Mouse (Mus musculus): ENCODE measurements around the gene Fam69b. TPM values are rescaled to one million over a fixed set of nuclear protein-coding genes. Genes with fewer than 3 reads are reported as not detected.

Gene Fam69b
- total RNA-seq, 2 experiments from 2014 or later, result 9.3 to 11.1 TPM

- ATAC-seq (replicated peaks; ENCODE audit: poor library complexity, severe bottlenecking), result peak; percentile 97
Measured at GRCm38 (mm10) chr2:26646643-26647293, 18.5 kb downstream of the Fam69b start.

- no peak for ATAC-seq (replicated peaks; ENCODE audit: poor library complexity, severe bottlenecking)
Measured at GRCm38 (mm10) chr2:26654687-26655086, 26.4 kb downstream of the Fam69b start.

- ATAC-seq (replicated peaks; ENCODE audit: poor library complexity, severe bottlenecking), result no peak
Measured at GRCm38 (mm10) chr2:26657426-26657825, 29.2 kb downstream of the Fam69b start.

- peak; percentile 78 for ATAC-seq (replicated peaks; ENCODE audit: poor library complexity, severe bottlenecking)
Measured at GRCm38 (mm10) chr2:26661143-26661752, 33.0 kb downstream of the Fam69b start.

GRCm38 (mm10) chr2:26661768-26662508 is 33.7 kb downstream of the Fam69b start:
- no peak for ATAC-seq (replicated peaks; ENCODE audit: poor library complexity, severe bottlenecking)

GRCm38 (mm10) chr2:26662509-26662882 is 34.2 kb downstream of the Fam69b start:
- ATAC-seq (replicated peaks; ENCODE audit: poor library complexity, severe bottlenecking), result no peak

GRCm38 (mm10) chr2:26663112-26663511 is 34.9 kb downstream of the Fam69b start:
- ATAC-seq (replicated peaks; ENCODE audit: poor library complexity, severe bottlenecking), result no peak

GRCm38 (mm10) chr2:26663551-26663950 is 35.3 kb downstream of the Fam69b start:
- peak; percentile 72 for ATAC-seq (replicated peaks; ENCODE audit: poor library complexity, severe bottlenecking)

- ATAC-seq (replicated peaks; ENCODE audit: poor library complexity, severe bottlenecking), result peak; percentile 71
Measured at GRCm38 (mm10) chr2:26668746-26669145, 40.5 kb downstream of the Fam69b start.

GRCm38 (mm10) chr2:26671182-26671581 is 42.9 kb downstream of the Fam69b start, which contains the start of gene Lcn4:
TSS of gene Lcn4 (minus strand) at chr2:26671282.
- no peak for ATAC-seq (replicated peaks; ENCODE audit: poor library complexity, severe bottlenecking)

Other genes with a start within 250 kb of the Fam69b start
- 23.4 and 56.4 TPM in 2 replicates for gene Snapc4, start 247.8 kb upstream of the Fam69b start, total RNA-seq (2014; fragmentation: Nextera tagmentation)
- 25.9 and 46.0 TPM in 2 replicates for gene Snapc4, start 247.8 kb upstream of the Fam69b start, total RNA-seq (2017)
- 48.3 and 61.2 TPM in 2 replicates for gene Entr1, start 239.1 kb upstream of the Fam69b start, total RNA-seq (2014; fragmentation: Nextera tagmentation)
- 42.2 and 42.5 TPM in 2 replicates for gene Entr1, start 239.1 kb upstream of the Fam69b start, total RNA-seq (2017)
- 43.7 and 49.2 TPM in 2 replicates for gene Pmpca, start 239.1 kb upstream of the Fam69b start, total RNA-seq (2014; fragmentation: Nextera tagmentation)
- 60.0 and 79.2 TPM in 2 replicates for gene Pmpca, start 239.1 kb upstream of the Fam69b start, total RNA-seq (2017)
- gene Inpp5e, start 219.3 kb upstream of the Fam69b start, total RNA-seq (2014; fragmentation: Nextera tagmentation), result 11.2 and 11.6 TPM in 2 replicates
- gene Inpp5e, start 219.3 kb upstream of the Fam69b start, total RNA-seq (2017), result 4.7 and 6.2 TPM in 2 replicates
- gene Sec16a, start 183.2 kb upstream of the Fam69b start, total RNA-seq (2014; fragmentation: Nextera tagmentation), result 42.3 and 47.0 TPM in 2 replicates
- gene Sec16a, start 183.2 kb upstream of the Fam69b start, total RNA-seq (2017), result 29.8 and 32.5 TPM in 2 replicates
- 19.2 and 22.6 TPM in 2 replicates for gene Notch1, start 111.8 kb upstream of the Fam69b start, total RNA-seq (2014; fragmentation: Nextera tagmentation)
- gene Notch1, start 111.8 kb upstream of the Fam69b start, total RNA-seq (2017), result 8.1 and 8.5 TPM in 2 replicates
- gene Egfl7, start 48.4 kb upstream of the Fam69b start, total RNA-seq (2014; fragmentation: Nextera tagmentation), result 22.7 and 32.6 TPM in 2 replicates
- 9.6 and 20.4 TPM in 2 replicates for gene Egfl7, start 48.4 kb upstream of the Fam69b start, total RNA-seq (2017)
- not detected in 2 replicates for gene Gm20532, start 41.8 kb upstream of the Fam69b start, total RNA-seq (2014; fragmentation: Nextera tagmentation)
- not detected in 2 replicates for gene Gm20532, start 41.8 kb upstream of the Fam69b start, total RNA-seq (2017)
- gene Agpat2, start 24.0 kb upstream of the Fam69b start, total RNA-seq (2014; fragmentation: Nextera tagmentation), result 42.4 and 46.7 TPM in 2 replicates
- gene Agpat2, start 24.0 kb upstream of the Fam69b start, total RNA-seq (2017), result 50.2 and 55.2 TPM in 2 replicates
- gene Lcn4, start 42.8 kb downstream of the Fam69b start, total RNA-seq (2014; fragmentation: Nextera tagmentation), result not detected in 2 replicates
- not detected in 2 replicates for gene Lcn4, start 42.8 kb downstream of the Fam69b start, total RNA-seq (2017)
- gene Abo, start 236.5 kb downstream of the Fam69b start, total RNA-seq (2014; fragmentation: Nextera tagmentation), result not detected in 2 replicates
- gene Abo, start 236.5 kb downstream of the Fam69b start, total RNA-seq (2017), result not detected in 2 replicates

Data from granulocyte monocyte progenitor cell, adult 5-6 weeks (primary cell).